Mouse (Mus musculus) stomach, embryonic 16.5 days (tissue): Measurements from ENCODE around the gene Cideb. TPM values are rescaled to one million over a fixed set of nuclear protein-coding genes. Genes with fewer than 3 reads are reported as not detected.
A peak's percentile ranks its signal among the peaks of the same experiment; 100 is the strongest.

ENCODE experiments used
- ATAC-seq: fragments of 200-750 bp; cut with Nextera tagmentation; 2 replicates; pipeline ENCODE4 v1.8.0; 2017; ENCODE audit warnings: moderate number of reproducible peaks, moderate TSS enrichment; ENCODE audit not compliant: insufficient read depth, low FRiP score
- H3K27ac ChIP-seq: fragments of 300-500 bp; sonication (generic); 2 replicates; pipeline ENCODE4 v1.5.1; 2014; ENCODE audit warnings: low read length
- H3K27me3 ChIP-seq: fragments of 300-500 bp; sonication (generic); 2 replicates; pipeline ENCODE4 v1.6.1; 2014; ENCODE audit warnings: low read length, control low read depth, mixed read lengths; ENCODE audit not compliant: control insufficient read depth, insufficient read depth
- H3K36me3 ChIP-seq: fragments of 300-500 bp; sonication (generic); 2 replicates; pipeline ENCODE4 v1.6.1; 2014; ENCODE audit warnings: low read length; ENCODE audit not compliant: control insufficient read depth, insufficient read depth
- H3K4me1 ChIP-seq: fragments of 300-500 bp; sonication (generic); 2 replicates; pipeline ENCODE4 v1.6.1; 2014; ENCODE audit warnings: low read length, control low read depth, mixed read lengths; ENCODE audit not compliant: control insufficient read depth, insufficient read depth
- H3K4me2 ChIP-seq: fragments of 300-500 bp; sonication (generic); 2 replicates; pipeline ENCODE4 v1.6.1; 2014; ENCODE audit warnings: low read depth, low read length, mixed read lengths
- H3K4me3 ChIP-seq: fragments of 300-500 bp; sonication (generic); replicated peaks from 2 replicates; pipeline ENCODE4 v1.5.1; 2014; ENCODE audit warnings: mild to moderate bottlenecking, low read length
- H3K9ac ChIP-seq: fragments of 300-500 bp; sonication (generic); 2 replicates; pipeline ENCODE4 v1.6.1; 2014; ENCODE audit warnings: low read length
- H3K9me3 ChIP-seq: fragments of 300-500 bp; sonication (generic); replicated peaks from 2 replicates; pipeline ENCODE4 v1.6.1; 2016; ENCODE audit warnings: low read length, control low read depth; ENCODE audit not compliant: control insufficient read depth
- WGBS: fragments of 180-500 bp; shearing (Covaris S2); extraction: QIAGEN DNeasy Blood & Tissue Kit; methylation state at CpG from one replicate; pipeline ENCODE4 v1.1.7; 2014; 5-methylcytosine and 5-hydroxymethylcytosine counted together
- polyA plus RNA-seq: library from polyadenylated mRNA; unstranded; fragments of >200 nt; fragmentation: Nextera tagmentation; extraction: Ambion mirVana; gene quantifications from 2 replicates; pipeline ENCODE4 v1.2.1, GENCODE M21; 2015

Gene Cideb
- polyA plus RNA-seq, 1 experiment from 2014 or later = 15.1 TPM

GRCm38 (mm10) chr14:55734869-55735268 is 23.4 kb downstream of the Cideb start:
- Histone ChIP-seq H3K27ac (no peak overlapping the region), H3K4me2 (no peak overlapping the region), H3K4me1 (no peaks in the 10 kb centered on the region), H3K27me3 (no peaks in the 10 kb centered on the region), H3K4me3 (no peak overlapping the region), H3K9me3 (no peaks in the 10 kb centered on the region), H3K36me3 (peaks cover 4% of the 10 kb centered on the region; the same call in 1 of the 2 replicates), H3K9ac (no peak overlapping the region)
- 63% methylated on average over 7 of the region's 7 CpGs for WGBS
- no peak for ATAC-seq

GRCm38 (mm10) chr14:55733889-55734288 is 24.4 kb downstream of the Cideb start:
- Histone ChIP-seq H3K4me3 (no peak overlapping the region), H3K4me2 (no peak overlapping the region), H3K9me3 (no peaks in the 10 kb centered on the region), H3K27ac (no peak overlapping the region), H3K9ac (no peak overlapping the region), H3K27me3 (no peaks in the 10 kb centered on the region), H3K4me1 (no peaks in the 10 kb centered on the region), H3K36me3 (no peaks in the 10 kb centered on the region)
- peak; percentile 81; the same call in 1 of the 2 replicates for ATAC-seq
- 66% methylated on average over 10 of the region's 10 CpGs for WGBS

- Histone ChIP-seq H3K27me3 (no peaks in the 10 kb centered on the region), H3K4me3 (no peak overlapping the region), H3K36me3 (no peaks in the 10 kb centered on the region), H3K4me1 (no peaks in the 10 kb centered on the region), H3K4me2 (no peak overlapping the region), H3K9ac (no peak overlapping the region), H3K9me3 (no peaks in the 10 kb centered on the region), H3K27ac (no peak overlapping the region)
- no peak for ATAC-seq
- 76% methylated on average over 7 of the region's 7 CpGs for WGBS
Measured at GRCm38 (mm10) chr14:55730531-55731032, 27.7 kb downstream of the Cideb start.

- 74% methylated on average over 7 of the region's 7 CpGs for WGBS
Measured at GRCm38 (mm10) chr14:55730116-55730515, 28.1 kb downstream of the Cideb start.

GRCm38 (mm10) chr14:55727889-55728685 is 30.2 kb downstream of the Cideb start:
- no peaks in the 10 kb centered on the region for H3K27me3 ChIP-seq

More at GRCm38 (mm10) chr14:55730116-55730515, 28.1 kb downstream of the Cideb start:
- ATAC-seq = no peak
- Histone ChIP-seq H3K27me3 (no peaks in the 10 kb centered on the region), H3K4me2 (no peak overlapping the region), H3K9me3 (no peaks in the 10 kb centered on the region), H3K36me3 (no peaks in the 10 kb centered on the region), H3K9ac (no peak overlapping the region), H3K4me1 (no peaks in the 10 kb centered on the region), H3K27ac (no peak overlapping the region), H3K4me3 (no peak overlapping the region)

GRCm38 (mm10) chr14:55726261-55726660 is 32.0 kb downstream of the Cideb start:
- Histone ChIP-seq H3K9ac (no peak overlapping the region), H3K4me2 (no peak overlapping the region)
- ATAC-seq = no peak

More at GRCm38 (mm10) chr14:55727889-55728685, 30.2 kb downstream of the Cideb start:
- Histone ChIP-seq H3K9me3 (no peaks in the 10 kb centered on the region), H3K9ac (no peak overlapping the region), H3K4me2 (no peak overlapping the region), H3K4me3 (no peak overlapping the region), H3K36me3 (no peaks in the 10 kb centered on the region), H3K27ac (no peak overlapping the region), H3K4me1 (no peaks in the 10 kb centered on the region)
- ATAC-seq = no peak
- WGBS = 48% methylated on average over 8 of the region's 8 CpGs

GRCm38 (mm10) chr14:55724411-55724871 is 33.8 kb downstream of the Cideb start:
- H3K4me2 ChIP-seq = no peak overlapping the region
- no peak overlapping the region for H3K4me3 ChIP-seq
- no peak for ATAC-seq
- H3K27ac ChIP-seq = peak overlapping the region; percentile 47; the same call in 1 of the 2 replicates
- H3K36me3 ChIP-seq = no peaks in the 10 kb centered on the region
- H3K27me3 ChIP-seq = no peaks in the 10 kb centered on the region
- no peaks in the 10 kb centered on the region for H3K9me3 ChIP-seq
- no peak overlapping the region; the same call in 1 of the 2 replicates for H3K9ac ChIP-seq
- H3K4me1 ChIP-seq = peaks cover 4% of the 10 kb centered on the region; the same call in 1 of the 2 replicates
- WGBS = 45% methylated on average over 8 of the region's 8 CpGs

More at GRCm38 (mm10) chr14:55726261-55726660, 32.0 kb downstream of the Cideb start:
- Histone ChIP-seq H3K4me1 (peaks cover 3% of the 10 kb centered on the region; the same call in 1 of the 2 replicates), H3K4me3 (no peak overlapping the region), H3K27ac (no peak overlapping the region), H3K36me3 (no peaks in the 10 kb centered on the region), H3K27me3 (no peaks in the 10 kb centered on the region), H3K9me3 (no peaks in the 10 kb centered on the region)

- no peak for ATAC-seq
Measured at GRCm38 (mm10) chr14:55723433-55723832, 34.8 kb downstream of the Cideb start.

GRCm38 (mm10) chr14:55722438-55722945 is 35.8 kb downstream of the Cideb start:
- peak overlapping the region; percentile 18; the same call in 1 of the 2 replicates for H3K27ac ChIP-seq
- no peaks in the 10 kb centered on the region for H3K27me3 ChIP-seq
- H3K36me3 ChIP-seq = no peaks in the 10 kb centered on the region
- peaks cover 4% of the 10 kb centered on the region; the same call in 1 of the 2 replicates for H3K4me1 ChIP-seq
- H3K4me2 ChIP-seq = peak overlapping the region; percentile 87
- WGBS = 51% methylated on average over 8 of the region's 8 CpGs
- no peak for ATAC-seq
- H3K9ac ChIP-seq = peak overlapping the region; percentile 92
- no peaks in the 10 kb centered on the region for H3K9me3 ChIP-seq
- peak overlapping the region; percentile 92 for H3K4me3 ChIP-seq

More at GRCm38 (mm10) chr14:55723433-55723832, 34.8 kb downstream of the Cideb start:
- H3K4me1 ChIP-seq = peaks cover 4% of the 10 kb centered on the region; the same call in 1 of the 2 replicates
- no peaks in the 10 kb centered on the region for H3K27me3 ChIP-seq
- H3K36me3 ChIP-seq = no peaks in the 10 kb centered on the region
- 91% methylated on average over 7 of the region's 7 CpGs for WGBS
- H3K9ac ChIP-seq = no peak overlapping the region
- no peak overlapping the region for H3K4me3 ChIP-seq
- no peak overlapping the region for H3K27ac ChIP-seq
- H3K9me3 ChIP-seq = no peaks in the 10 kb centered on the region
- H3K4me2 ChIP-seq = no peak overlapping the region
